8 mouse cellular contexts compared by ENCODE assay signal in genomic region chr4:72197888-72198605, GRCm38 (mm10). TPM values are rescaled to one million over a fixed set of nuclear protein-coding genes. Genes with fewer than 3 reads are reported as not detected.
DNase-seq lines count a peak whose midpoint lies in the region; ATAC-seq and TF ChIP-seq lines count a peak whose summit lies in the region.

No protein-coding gene starts in this region.

- no peak for TF ChIP-seq EP300 in heart, postnatal 0 days (IDR thresholded peaks at IDR 0.05; ENCODE audit: low read depth)

- H3K4me2 ChIP-seq in heart, postnatal 0 days (ENCODE audit: low read depth, low read length) = peak overlapping the region; percentile 91

- no peaks in the 10 kb centered on the region for H3K36me3 ChIP-seq in heart, postnatal 0 days (replicated peaks; ENCODE audit: control insufficient read depth, insufficient read depth, low read length)

- peak; percentile 52 to 59 for DNase-seq in urinary bladder, adult 18-20 months (ENCODE audit: low spot score in 2 of 2)
- DNase-seq in urinary bladder, postnatal 4 days (ENCODE audit: low spot score in 2 of 2) = no peak
- peak; percentile 3 to 17 for DNase-seq in cerebellum, postnatal 36 days
- no peak for DNase-seq in heart, postnatal 0 days (ENCODE audit: low spot score)
- DNase-seq in kidney, postnatal 25 days = peak; percentile 49 to 62
- DNase-seq in lung, postnatal 4 days = peak; percentile 29 to 67
- DNase-seq in testis, postnatal 14 days (ENCODE audit: low spot score) = no peak

- TF ChIP-seq CTCF in heart, postnatal 0 days (IDR thresholded peaks at IDR 0.05; ENCODE audit: low read depth) = no peak

- H3K4me1 ChIP-seq in heart, postnatal 0 days (ENCODE audit: control insufficient read depth, insufficient read depth) = peaks cover 13% of the 10 kb centered on the region; the same call in 1 of the 2 replicates

- H3K4me3 ChIP-seq in heart, postnatal 0 days (ENCODE audit: low read depth, low read length) = peak overlapping the region; percentile 69

- H3K27ac ChIP-seq in heart, postnatal 0 days (ENCODE audit: low read depth) = no peak overlapping the region

- H3K27me3 ChIP-seq in heart, postnatal 0 days (ENCODE audit: control insufficient read depth, insufficient read depth, low read length) = peaks cover 76% of the 10 kb centered on the region

- H3K9me3 ChIP-seq in heart, postnatal 0 days (replicated peaks; ENCODE audit: control insufficient read depth, low read length) = no peaks in the 10 kb centered on the region

- 27% methylated on average over 7 of the region's 7 CpGs for WGBS in heart, postnatal 0 days

- no peak for ATAC-seq in heart, postnatal 0 days (ENCODE audit: insufficient read depth, low read depth)
- ATAC-seq in erythroid progenitor cell, adult 5-6 weeks (replicated peaks; ENCODE audit: low FRiP score, poor library complexity, severe bottlenecking) = no peak

- no peak overlapping the region for H3K9ac ChIP-seq in heart, postnatal 0 days (replicated peaks; ENCODE audit: low read depth, low read length)

RNA-seq across cellular contexts. Expression of gene Tle1, which starts 2.7 kb away (rescaled TPM):
- total RNA-seq in heart, postnatal 0 days (2014; rRNA removed; ENCODE audit: low replicate concordance) = 22.4 and 54.5 TPM in 2 replicates
- polyA plus RNA-seq in heart, postnatal 0 days (2015; fragmentation: Nextera tagmentation; extraction: Ambion mirVana) = 3.0 and 4.6 TPM in 2 replicates
- total RNA-seq in erythroid progenitor cell, adult 5-6 weeks (2015; ENCODE audit: low replicate concordance) = 2.5 and 4.6 TPM in 2 replicates
- total RNA-seq in erythroid progenitor cell, adult 5-6 weeks (2017; ENCODE audit: low replicate concordance) = 1.4 and 1.8 TPM in 2 replicates

Comparison
In these comparisons a context has a peak if more than half of its experiments do, and no peak if none do; other contexts are left out.
1. DNase-seq: peak in urinary bladder, adult 18-20 months (2 of 2), cerebellum, postnatal 36 days (2 of 2), kidney, postnatal 25 days (2 of 2) and lung, postnatal 4 days (2 of 2); none in urinary bladder, postnatal 4 days (0 of 2), heart, postnatal 0 days (single experiment) and testis, postnatal 14 days (single experiment).